Mouse (Mus musculus) c-Kit-positive CD71-negative TER-119-negative erythroid progenitor cells, embryonic 14.5 days (primary cell): Measurements from ENCODE around the gene Gpnmb.

ENCODE experiments used
- DNase-seq: peaks from one replicate; pipeline ENCODE4 v3.0.0-alpha.2; 2013; ENCODE audit warnings: low read depth

Gene Gpnmb

GRCm38 (mm10) chr6:49031230-49031629 lies 5.1 kb upstream of the Gpnmb start:
- DNase-seq: no peak

GRCm38 (mm10) chr6:49032783-49033182 lies 3.6 kb upstream of the Gpnmb start:
- no peak for DNase-seq

GRCm38 (mm10) chr6:49037268-49037662 lies 919 bp downstream of the Gpnmb start:
- no peak for DNase-seq

GRCm38 (mm10) chr6:49039470-49040180 lies 3.3 kb downstream of the Gpnmb start:
- DNase-seq: peak; percentile 60

- DNase-seq: no peak
Observed at GRCm38 (mm10) chr6:49046502-49046901, 10.2 kb downstream of the Gpnmb start.

- DNase-seq: no peak
Observed at GRCm38 (mm10) chr6:49046976-49047375, 10.6 kb downstream of the Gpnmb start.

- no peak for DNase-seq
Observed at GRCm38 (mm10) chr6:49047848-49048247, 11.5 kb downstream of the Gpnmb start.

- no peak for DNase-seq
Observed at GRCm38 (mm10) chr6:49048395-49048794, 12.0 kb downstream of the Gpnmb start.

GRCm38 (mm10) chr6:49050677-49051410 lies 14.5 kb downstream of the Gpnmb start:
- DNase-seq: no peak

GRCm38 (mm10) chr6:49052191-49052590 lies 15.8 kb downstream of the Gpnmb start:
- DNase-seq: no peak

GRCm38 (mm10) chr6:49055256-49055733 lies 18.9 kb downstream of the Gpnmb start:
- DNase-seq: no peak

GRCm38 (mm10) chr6:49056009-49056408 lies 19.7 kb downstream of the Gpnmb start:
- DNase-seq: no peak

- DNase-seq: peak; percentile 74
Observed at GRCm38 (mm10) chr6:49057053-49058021, 21.0 kb downstream of the Gpnmb start.

- DNase-seq: no peak
Observed at GRCm38 (mm10) chr6:49068361-49068760, 32.0 kb downstream of the Gpnmb start.

GRCm38 (mm10) chr6:49073304-49074116 lies 37.2 kb downstream of the Gpnmb start, which contains the start of gene Malsu1:
Gene Malsu1 (plus strand): TSS chr6:49073795.
- DNase-seq: peak; percentile 88

- DNase-seq: no peak
Observed at GRCm38 (mm10) chr6:49074117-49074490, 37.8 kb downstream of the Gpnmb start.

- DNase-seq: no peak
Observed at GRCm38 (mm10) chr6:49077894-49078293, 41.5 kb downstream of the Gpnmb start.

- DNase-seq: no peak
Observed at GRCm38 (mm10) chr6:49079313-49079712, 43.0 kb downstream of the Gpnmb start.

GRCm38 (mm10) chr6:49083008-49083407 lies 46.7 kb downstream of the Gpnmb start:
- no peak for DNase-seq

GRCm38 (mm10) chr6:49094968-49095367 lies 58.6 kb downstream of the Gpnmb start:
- DNase-seq: no peak

GRCm38 (mm10) chr6:49096421-49096820 lies 60.1 kb downstream of the Gpnmb start:
- no peak for DNase-seq
